Mouse (Mus musculus) ES-E14 (cell line): ENCODE measurements around the gene Als2cr12.
"Not testable (repeated sequence)": the region's sequence is repeated elsewhere in the genome, so short reads cannot be mapped to it uniquely, and the experiment has no call there.

Experiments used
- CHD2 ChIP-seq: IDR thresholded peaks from 2 replicates; pipeline ENCODE4 v1.6.1; 2014; ENCODE audit warnings: mild to moderate bottlenecking, low read depth, low read length, inconsistent platforms
- HCFC1 ChIP-seq: IDR thresholded peaks from 2 replicates; pipeline ENCODE4 v1.6.1; 2012; ENCODE audit warnings: low read length, inconsistent platforms, borderline replicate concordance; ENCODE audit not compliant: insufficient read depth
- MAFK ChIP-seq: IDR thresholded peaks from 2 replicates; pipeline ENCODE4 v1.6.1; 2014; ENCODE audit warnings: mild to moderate bottlenecking, low read depth, low read length, inconsistent platforms; ENCODE audit not compliant: insufficient read depth
- ZC3H11A ChIP-seq: IDR thresholded peaks from 2 replicates; pipeline ENCODE4 v1.6.1; 2012; ENCODE audit warnings: low read depth, mild to moderate bottlenecking, inconsistent platforms, low read length, borderline replicate concordance
- ZNF384 ChIP-seq: IDR thresholded peaks from 2 replicates; pipeline ENCODE4 v1.6.1; 2012; ENCODE audit warnings: low read depth, low read length, inconsistent platforms

DNA sequence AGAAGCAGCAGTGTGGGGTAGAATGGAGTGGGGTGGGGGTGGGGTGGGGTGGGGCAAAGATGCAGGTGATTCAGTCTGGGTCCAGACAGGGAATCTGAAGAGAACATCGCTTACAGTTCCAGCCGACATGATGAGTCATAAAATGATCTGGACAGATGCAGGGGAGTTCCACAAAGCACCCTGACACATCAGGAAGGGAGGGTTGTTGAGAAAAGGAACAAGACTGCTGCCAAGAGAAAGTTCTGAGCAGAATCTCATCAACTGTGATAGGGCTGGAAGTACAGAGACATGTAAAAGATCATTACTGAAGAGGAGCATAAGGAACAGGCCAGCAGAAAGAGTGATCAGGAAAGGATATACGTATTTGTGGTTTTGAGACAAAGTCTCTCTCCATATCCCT is 32.4 kb downstream of the Als2cr12 start:
- not testable (repeated sequence) for TF ChIP-seq ZNF384, CHD2, HCFC1, MAFK, ZC3H11A
